Mouse (Mus musculus) stomach, embryonic 16.5 days (tissue): ENCODE data around the gene Gtf2i. TPM values are rescaled to one million over a fixed set of nuclear protein-coding genes. Genes with fewer than 3 reads are reported as not detected.

Source experiments
- ATAC-seq: fragments of 200-750 bp; cut with Nextera tagmentation; 2 replicates; pipeline ENCODE4 v1.8.0; 2017; ENCODE audit warnings: moderate number of reproducible peaks, moderate TSS enrichment; ENCODE audit not compliant: insufficient read depth, low FRiP score
- H3K27ac ChIP-seq: fragments of 300-500 bp; sonication (generic); 2 replicates; pipeline ENCODE4 v1.5.1; 2014; ENCODE audit warnings: low read length
- H3K27me3 ChIP-seq: fragments of 300-500 bp; sonication (generic); 2 replicates; pipeline ENCODE4 v1.6.1; 2014; ENCODE audit warnings: low read length, control low read depth, mixed read lengths; ENCODE audit not compliant: control insufficient read depth, insufficient read depth
- H3K36me3 ChIP-seq: fragments of 300-500 bp; sonication (generic); 2 replicates; pipeline ENCODE4 v1.6.1; 2014; ENCODE audit warnings: low read length; ENCODE audit not compliant: control insufficient read depth, insufficient read depth
- H3K4me1 ChIP-seq: fragments of 300-500 bp; sonication (generic); 2 replicates; pipeline ENCODE4 v1.6.1; 2014; ENCODE audit warnings: low read length, control low read depth, mixed read lengths; ENCODE audit not compliant: control insufficient read depth, insufficient read depth
- H3K4me2 ChIP-seq: fragments of 300-500 bp; sonication (generic); 2 replicates; pipeline ENCODE4 v1.6.1; 2014; ENCODE audit warnings: low read depth, low read length, mixed read lengths
- H3K4me3 ChIP-seq: fragments of 300-500 bp; sonication (generic); replicated peaks from 2 replicates; pipeline ENCODE4 v1.5.1; 2014; ENCODE audit warnings: mild to moderate bottlenecking, low read length
- H3K9ac ChIP-seq: fragments of 300-500 bp; sonication (generic); 2 replicates; pipeline ENCODE4 v1.6.1; 2014; ENCODE audit warnings: low read length
- H3K9me3 ChIP-seq: fragments of 300-500 bp; sonication (generic); replicated peaks from 2 replicates; pipeline ENCODE4 v1.6.1; 2016; ENCODE audit warnings: low read length, control low read depth; ENCODE audit not compliant: control insufficient read depth
- WGBS: fragments of 180-500 bp; shearing (Covaris S2); extraction: QIAGEN DNeasy Blood & Tissue Kit; methylation state at CpG from one replicate; pipeline ENCODE4 v1.1.7; 2014; 5-methylcytosine and 5-hydroxymethylcytosine counted together
- polyA plus RNA-seq: library from polyadenylated mRNA; unstranded; fragments of >200 nt; fragmentation: Nextera tagmentation; extraction: Ambion mirVana; gene quantifications from 2 replicates; pipeline ENCODE4 v1.2.1, GENCODE M21; 2015

Gene Gtf2i
- polyA plus RNA-seq, 1 experiment from 2014 or later = 141 TPM

GRCm38 (mm10) chr5:134314068-134314674 lies 389 bp downstream of the Gtf2i start:
- Histone ChIP-seq H3K27ac (peak overlapping the region; percentile 95), H3K4me1 (peaks cover 26% of the 10 kb centered on the region), H3K36me3 (peaks cover 10% of the 10 kb centered on the region; the same call in 1 of the 2 replicates), H3K9ac (peak overlapping the region; percentile 87), H3K4me2 (peak overlapping the region; percentile 69), H3K9me3 (no peaks in the 10 kb centered on the region), H3K27me3 (no peaks in the 10 kb centered on the region), H3K4me3 (peak overlapping the region; percentile 81)
- peak; percentile 12; the same call in 1 of the 2 replicates for ATAC-seq
- WGBS = under 1% methylated on average over 44 of the region's 64 CpGs

DNA sequence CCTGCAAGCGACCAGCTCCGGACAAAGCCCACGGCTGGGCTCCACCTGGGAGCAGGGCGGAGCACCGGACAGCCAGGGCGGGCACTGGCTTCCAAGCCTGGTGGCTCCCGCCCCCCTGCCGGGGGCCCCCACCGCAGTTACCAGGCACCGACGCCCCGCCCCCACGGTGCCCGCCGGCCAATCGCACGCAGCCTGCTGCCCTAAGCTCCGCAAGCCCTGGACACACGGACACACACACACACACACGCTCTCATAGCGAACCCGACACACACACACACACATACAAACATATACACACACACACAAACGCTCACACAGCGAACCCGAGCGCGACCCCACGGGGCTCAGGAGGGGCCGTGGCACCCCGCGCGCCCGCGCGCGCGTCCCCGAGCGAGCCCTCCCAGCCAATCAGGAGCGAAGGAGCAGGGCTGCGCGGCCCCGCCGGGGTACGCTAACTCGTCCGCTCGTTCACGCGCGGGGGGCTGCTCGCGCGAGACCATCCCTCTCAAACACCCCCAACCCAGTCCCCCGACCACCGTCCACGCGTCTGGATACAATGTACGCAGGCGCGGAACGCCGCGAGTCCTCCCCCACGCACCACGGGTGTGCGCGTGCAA lies 1.0 kb downstream of the Gtf2i start:
- peak overlapping the region; percentile 69 for H3K4me2 ChIP-seq
- H3K9me3 ChIP-seq = no peaks in the 10 kb centered on the region
- H3K36me3 ChIP-seq = peaks cover 10% of the 10 kb centered on the region; the same call in 1 of the 2 replicates
- H3K27me3 ChIP-seq = no peaks in the 10 kb centered on the region
- H3K4me3 ChIP-seq = peak overlapping the region; percentile 81
- peak; percentile 87 for ATAC-seq
- peaks cover 26% of the 10 kb centered on the region for H3K4me1 ChIP-seq
- peak overlapping the region; percentile 87 for H3K9ac ChIP-seq
- under 1% methylated on average over 66 of the region's 68 CpGs for WGBS
- H3K27ac ChIP-seq = peak overlapping the region; percentile 95

- Histone ChIP-seq H3K9ac (peak overlapping the region; percentile 87), H3K4me1 (peaks cover 26% of the 10 kb centered on the region), H3K9me3 (no peaks in the 10 kb centered on the region), H3K27ac (peak overlapping the region; percentile 95), H3K4me2 (peak overlapping the region; percentile 69), H3K27me3 (no peaks in the 10 kb centered on the region), H3K36me3 (peaks cover 10% of the 10 kb centered on the region; the same call in 1 of the 2 replicates), H3K4me3 (peak overlapping the region; percentile 81)
- 4% methylated on average over 19 of the region's 19 CpGs for WGBS
- ATAC-seq = no peak
These were observed 1.7 kb downstream of the Gtf2i start for GRCm38 (mm10) chr5:134312691-134313450.

- H3K9ac ChIP-seq = peak overlapping the region; percentile 87
- peak overlapping the region; percentile 31; the same call in 1 of the 2 replicates for H3K27ac ChIP-seq
- H3K36me3 ChIP-seq = peaks cover 10% of the 10 kb centered on the region; the same call in 1 of the 2 replicates
- no peak for ATAC-seq
- no peaks in the 10 kb centered on the region for H3K9me3 ChIP-seq
- no peaks in the 10 kb centered on the region for H3K27me3 ChIP-seq
- H3K4me3 ChIP-seq = peak overlapping the region; percentile 81
- WGBS = 61% methylated on average over 6 of the region's 6 CpGs
- peaks cover 25% of the 10 kb centered on the region for H3K4me1 ChIP-seq
- H3K4me2 ChIP-seq = peak overlapping the region; percentile 69
These were observed 2.6 kb downstream of the Gtf2i start for GRCm38 (mm10) chr5:134311894-134312411.

- peaks cover 16% of the 10 kb centered on the region; the same call in 1 of the 2 replicates for H3K36me3 ChIP-seq
- WGBS = 94% methylated on average over 9 of the region's 9 CpGs
- no peak overlapping the region for H3K4me2 ChIP-seq
- no peaks in the 10 kb centered on the region for H3K27me3 ChIP-seq
- no peaks in the 10 kb centered on the region for H3K9me3 ChIP-seq
- no peak overlapping the region for H3K9ac ChIP-seq
- H3K4me1 ChIP-seq = peaks cover 15% of the 10 kb centered on the region
- H3K4me3 ChIP-seq = no peak overlapping the region
- no peak overlapping the region for H3K27ac ChIP-seq
- ATAC-seq = no peak
These were observed 4.4 kb downstream of the Gtf2i start for GRCm38 (mm10) chr5:134310201-134310600.

GRCm38 (mm10) chr5:134309345-134309744 lies 5.2 kb downstream of the Gtf2i start:
- Histone ChIP-seq H3K9ac (no peak overlapping the region), H3K4me2 (no peak overlapping the region), H3K9me3 (no peaks in the 10 kb centered on the region), H3K4me3 (no peak overlapping the region), H3K36me3 (peaks cover 16% of the 10 kb centered on the region; the same call in 1 of the 2 replicates), H3K4me1 (peaks cover 15% of the 10 kb centered on the region), H3K27me3 (no peaks in the 10 kb centered on the region), H3K27ac (no peak overlapping the region)
- 100% methylated on average over 1 of the region's 1 CpGs for WGBS
- ATAC-seq = no peak

- Histone ChIP-seq H3K4me1 (no peaks in the 10 kb centered on the region), H3K27me3 (no peaks in the 10 kb centered on the region), H3K9ac (no peak overlapping the region), H3K27ac (no peak overlapping the region), H3K9me3 (peaks cover 3% of the 10 kb centered on the region; the same call in 1 of the 2 replicates), H3K4me3 (no peak overlapping the region), H3K36me3 (peaks cover 33% of the 10 kb centered on the region), H3K4me2 (no peak overlapping the region)
- 74% methylated on average over 6 of the region's 6 CpGs for WGBS
- no peak for ATAC-seq
These were observed 9.9 kb downstream of the Gtf2i start for GRCm38 (mm10) chr5:134304639-134305038.

GRCm38 (mm10) chr5:134295277-134296050 lies 19.1 kb downstream of the Gtf2i start:
- no peak overlapping the region for H3K27ac ChIP-seq
- ATAC-seq = no peak
- 86% methylated on average over 16 of the region's 16 CpGs for WGBS
- H3K27me3 ChIP-seq = no peaks in the 10 kb centered on the region
- H3K9ac ChIP-seq = no peak overlapping the region
- no peaks in the 10 kb centered on the region for H3K4me1 ChIP-seq
- H3K9me3 ChIP-seq = no peaks in the 10 kb centered on the region
- H3K4me3 ChIP-seq = no peak overlapping the region
- peaks cover 34% of the 10 kb centered on the region for H3K36me3 ChIP-seq
- H3K4me2 ChIP-seq = no peak overlapping the region
